Mouse (Mus musculus) large intestine, adult 2 months (tissue): Measurements from ENCODE around the gene Mfsd7a. TPM values are rescaled to one million over a fixed set of nuclear protein-coding genes. Genes with fewer than 3 reads are reported as not detected.
"Not testable (repeated sequence)": the region's sequence is repeated elsewhere in the genome, so short reads cannot be mapped to it uniquely, and the experiment has no call there.

ENCODE experiments used
- DNase-seq: peaks from one replicate; pipeline ENCODE4 v3.0.0-alpha.2; 2012; ENCODE audit warnings: low read depth, low spot score
- WGBS: fragments of 180-500 bp; shearing (Covaris S2); methylation state at CpG from one replicate; pipeline ENCODE4 v1.1.7; 2018; 5-methylcytosine and 5-hydroxymethylcytosine counted together
- polyA plus RNA-seq: library from polyadenylated mRNA; depleted of rRNA; stranded (reverse); fragments of >200 nt; gene quantifications from 2 replicates; pipeline ENCODE4 v1.2.3, GENCODE M21; 2012; rRNA removed

Mfsd7a gene
- 10.5 and 14.6 TPM in 2 replicates for polyA plus RNA-seq

DNA sequence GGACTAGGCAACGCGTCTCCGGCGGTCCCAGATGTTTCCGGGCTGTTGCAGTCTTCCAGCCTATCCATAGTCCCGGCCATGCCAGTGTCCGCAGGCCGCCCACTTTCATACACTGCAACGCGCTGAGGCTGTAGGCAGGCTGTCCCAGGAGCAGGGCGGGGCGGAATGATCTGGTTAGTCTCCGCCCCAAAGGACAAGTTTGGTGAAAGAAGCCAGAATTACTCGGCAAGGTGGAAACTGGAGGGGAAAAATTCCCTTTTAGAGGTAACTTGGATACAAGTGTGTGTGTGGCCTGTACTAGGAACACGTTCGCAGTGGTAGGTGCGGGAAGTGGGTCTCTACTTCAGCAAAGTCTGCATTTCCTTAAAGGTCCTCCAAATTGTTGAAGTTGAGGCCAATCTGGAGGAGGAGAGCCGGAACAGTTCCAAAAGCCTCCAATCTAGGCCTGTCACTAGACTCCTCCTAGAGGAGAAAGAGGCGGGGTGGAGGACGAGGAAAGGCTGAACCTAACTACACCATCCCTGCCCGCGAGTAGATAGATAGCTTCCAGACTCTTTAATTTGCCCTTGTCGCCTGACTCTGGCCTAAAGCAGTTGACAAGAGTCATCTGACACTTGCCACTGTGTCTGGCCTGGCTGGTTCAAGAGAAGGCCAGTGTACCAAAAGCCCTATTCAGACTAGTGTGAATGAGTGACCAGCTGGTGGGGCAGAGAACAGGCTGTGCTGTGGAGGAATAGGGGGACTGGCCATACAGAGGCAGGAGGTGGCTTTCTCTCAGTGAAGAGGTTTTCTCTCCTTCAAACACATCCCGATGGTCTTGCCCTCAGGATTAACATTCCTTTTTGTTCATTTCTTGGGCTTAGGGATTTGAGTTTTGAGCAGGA, at the start of gene Mfsd7a:
Mfsd7a (minus strand) TSS at position 107 of the 884 bp plus-strand sequence.
- no peak for DNase-seq
- 5% methylated on average over 24 of the region's 24 CpGs for WGBS

GRCm38 (mm10) chr5:108486148-108486547, 37.5 kb upstream of the Mfsd7a start:
- WGBS: 95% methylated on average over 5 of the region's 5 CpGs
- not testable (repeated sequence) for DNase-seq

DNA sequence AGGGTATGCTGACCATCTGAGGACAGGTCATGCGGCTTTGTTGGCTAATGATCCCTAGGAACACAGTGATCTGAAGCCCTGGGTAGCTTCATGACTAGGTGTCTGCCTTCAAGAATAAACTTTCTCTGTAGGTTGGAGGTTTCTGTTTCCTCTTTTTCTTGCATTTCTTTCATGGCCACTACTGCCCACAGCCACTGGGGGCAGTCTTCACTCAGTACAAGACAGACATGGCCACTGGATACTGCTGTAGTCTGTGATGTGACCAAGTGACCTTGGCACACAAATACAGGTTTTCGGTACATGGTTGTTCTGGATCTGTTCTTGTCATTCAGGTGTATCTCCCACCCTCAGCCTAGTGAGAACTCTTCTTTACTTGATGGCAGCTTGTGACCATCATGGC, 36.5 kb upstream of the Mfsd7a start:
- DNase-seq: no peak
- WGBS: 91% methylated on average over 2 of the region's 2 CpGs

DNA sequence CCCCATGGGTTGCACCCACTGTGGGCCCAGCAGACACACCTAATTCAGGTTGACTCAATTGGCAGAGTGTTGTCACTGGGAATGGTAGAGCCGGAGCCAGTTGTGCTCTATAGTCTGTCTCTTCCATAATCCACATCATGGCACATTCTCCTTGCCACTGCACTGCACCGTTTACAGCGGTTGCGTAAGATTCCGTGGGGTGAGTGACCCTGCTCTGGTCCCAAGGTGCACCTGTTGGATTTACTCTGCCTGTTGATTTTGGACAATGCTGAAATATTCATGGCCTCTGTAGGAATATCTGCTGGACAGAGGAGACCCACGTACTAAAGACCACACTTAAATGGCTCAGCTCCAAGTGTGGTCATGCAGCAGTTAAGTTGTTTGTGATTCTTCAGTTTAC, 34.3 kb upstream of the Mfsd7a start:
- no peak for DNase-seq
- 80% methylated on average over 6 of the region's 6 CpGs for WGBS

DNA sequence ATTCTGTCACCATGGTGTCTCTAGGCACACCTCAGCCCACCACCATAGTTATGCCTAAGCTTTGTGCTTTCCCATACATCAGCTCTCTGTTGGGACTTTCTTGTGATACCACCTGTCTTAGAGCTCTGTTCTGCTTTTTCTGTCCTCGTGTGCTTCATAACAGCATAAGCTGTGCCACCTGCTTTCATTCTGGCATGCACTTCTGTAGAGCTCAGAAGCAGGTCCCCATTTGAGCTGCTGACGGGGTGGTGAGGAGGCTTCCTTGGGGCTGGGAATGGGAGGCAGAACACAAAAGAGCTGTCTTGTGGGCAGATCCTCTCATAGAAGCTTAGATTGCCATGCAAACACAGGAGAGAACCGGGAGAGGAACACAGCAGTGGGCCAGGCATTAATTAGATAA, 27.3 kb upstream of the Mfsd7a start:
- 93% methylated on average over 3 of the region's 3 CpGs for WGBS

DNA sequence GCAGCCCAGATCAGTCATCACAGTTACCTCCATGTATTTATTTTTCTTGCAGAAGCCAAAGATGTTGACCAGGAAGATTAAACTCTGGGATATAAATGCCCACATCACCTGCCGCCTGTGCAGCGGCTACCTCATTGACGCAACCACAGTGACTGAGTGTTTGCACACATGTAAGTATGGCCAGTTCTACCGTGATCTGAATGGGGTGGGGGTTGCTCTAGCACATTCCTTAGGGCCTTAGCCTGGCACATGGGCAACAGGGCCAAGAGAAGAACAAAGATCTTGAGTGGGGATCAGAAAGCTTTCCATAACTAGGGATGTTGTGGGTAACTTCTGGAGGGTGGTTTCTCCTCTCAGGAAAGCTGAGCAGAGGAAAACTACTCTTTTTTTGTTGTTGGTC, 25.0 kb upstream of the Mfsd7a start:
- DNase-seq: no peak
- 85% methylated on average over 4 of the region's 4 CpGs for WGBS

More for the DNA sequence above, 27.3 kb upstream of the Mfsd7a start:
- DNase-seq: no peak

DNA sequence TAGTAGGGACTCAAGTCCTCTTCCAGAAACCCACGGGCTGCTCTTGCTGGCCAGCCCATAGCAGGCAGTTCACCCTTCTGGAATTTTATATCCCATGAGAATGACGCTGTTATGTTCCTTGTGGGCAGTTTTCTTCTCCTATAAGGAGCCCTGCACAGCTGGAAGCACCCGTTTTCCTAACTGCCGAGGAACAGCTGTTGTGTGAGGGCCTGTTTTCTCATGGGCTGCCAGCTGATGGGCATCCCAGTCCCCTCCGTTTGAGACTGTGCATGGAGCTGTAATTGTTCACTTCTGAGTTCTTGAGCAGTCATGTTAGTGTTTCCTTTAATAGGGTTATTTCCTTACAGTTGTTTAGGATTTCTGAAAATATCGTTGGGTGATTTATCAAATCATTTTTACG, 20.9 kb upstream of the Mfsd7a start:
- 65% methylated on average over 7 of the region's 7 CpGs for WGBS
- DNase-seq: no peak

- WGBS: 93% methylated on average over 1 of the region's 1 CpGs
- DNase-seq: no peak
Observed at GRCm38 (mm10) chr5:108466647-108467046, 18.0 kb upstream of the Mfsd7a start.

- no peak for DNase-seq
- 86% methylated on average over 6 of the region's 6 CpGs for WGBS
Observed at GRCm38 (mm10) chr5:108465131-108465891, 16.6 kb upstream of the Mfsd7a start.

DNA sequence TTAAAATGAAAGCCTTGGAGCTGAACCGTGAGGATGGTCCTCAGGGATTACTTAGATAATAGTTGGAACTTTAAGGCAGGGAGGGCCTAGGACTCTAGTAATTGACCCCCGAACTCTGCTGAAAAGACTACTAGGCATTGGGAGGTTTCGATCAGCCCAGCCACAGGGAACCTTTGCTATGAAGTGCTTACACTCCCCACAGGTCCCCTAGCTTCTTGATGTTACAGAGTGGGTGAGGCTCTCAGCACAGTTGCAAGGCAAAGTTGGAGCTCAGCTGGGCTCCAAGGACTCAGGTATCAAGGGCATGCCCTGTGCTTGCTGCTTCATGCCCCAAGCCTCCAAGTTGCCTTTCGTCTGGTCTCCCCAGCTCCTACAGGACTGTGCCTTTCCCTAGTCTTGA, 13.8 kb upstream of the Mfsd7a start:
- no peak for DNase-seq
- WGBS: 19% methylated on average over 4 of the region's 4 CpGs

- WGBS: 2% methylated on average over 62 of the region's 62 CpGs
Observed at GRCm38 (mm10) chr5:108461082-108462065, 12.7 kb upstream of the Mfsd7a start, which contains the start of gene Pcgf3. TSS of gene Pcgf3 (plus strand) at chr5:108461232.

DNA sequence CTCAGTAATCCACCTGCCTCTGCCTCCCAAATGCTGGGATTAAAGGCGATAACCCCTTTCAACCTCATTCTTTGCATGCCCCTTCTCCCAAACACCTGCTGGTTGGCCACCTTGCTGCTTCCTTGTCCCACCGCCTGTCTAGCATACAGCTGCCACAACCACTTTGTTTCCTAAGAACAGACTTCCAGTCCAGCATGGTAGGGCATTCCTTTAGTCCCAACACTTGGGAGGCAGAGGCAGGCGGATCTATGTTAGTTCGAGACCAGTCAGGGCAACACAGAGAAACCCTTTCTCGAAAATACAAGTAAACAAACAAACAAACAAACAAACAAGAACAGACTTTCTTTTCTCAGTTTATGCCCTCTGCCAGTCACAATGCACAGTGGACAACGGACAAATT, 11.8 kb upstream of the Mfsd7a start:
- DNase-seq: no peak
- WGBS: 36% methylated on average over 6 of the region's 6 CpGs

More at GRCm38 (mm10) chr5:108461082-108462065, 12.7 kb upstream of the Mfsd7a start, which contains the start of gene Pcgf3:
- peak; percentile 93 for DNase-seq

DNA sequence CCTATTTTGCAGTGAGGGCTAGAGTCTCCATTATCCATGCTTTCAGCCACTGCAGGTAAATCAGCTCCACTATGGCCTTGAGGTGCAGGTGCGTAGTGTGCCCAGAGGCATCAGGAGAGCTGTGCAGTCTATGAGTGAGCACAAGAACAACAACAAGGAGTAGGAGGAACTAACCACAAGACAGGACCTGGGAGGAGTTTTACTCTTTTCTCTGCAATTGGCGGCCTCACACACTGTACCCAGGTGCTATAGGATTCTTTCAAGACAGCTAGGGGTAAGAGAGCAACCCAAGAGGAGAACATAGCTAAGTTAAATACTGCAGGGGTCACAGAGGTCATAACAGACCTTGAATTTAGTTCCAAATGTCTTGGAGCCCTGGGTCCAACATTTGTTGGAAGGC, 10.0 kb upstream of the Mfsd7a start:
- no peak for DNase-seq
- 83% methylated on average over 2 of the region's 2 CpGs for WGBS

- no peak for DNase-seq
- 31% methylated on average over 3 of the region's 3 CpGs for WGBS
Observed at GRCm38 (mm10) chr5:108454094-108454493, 5.4 kb upstream of the Mfsd7a start.

DNA sequence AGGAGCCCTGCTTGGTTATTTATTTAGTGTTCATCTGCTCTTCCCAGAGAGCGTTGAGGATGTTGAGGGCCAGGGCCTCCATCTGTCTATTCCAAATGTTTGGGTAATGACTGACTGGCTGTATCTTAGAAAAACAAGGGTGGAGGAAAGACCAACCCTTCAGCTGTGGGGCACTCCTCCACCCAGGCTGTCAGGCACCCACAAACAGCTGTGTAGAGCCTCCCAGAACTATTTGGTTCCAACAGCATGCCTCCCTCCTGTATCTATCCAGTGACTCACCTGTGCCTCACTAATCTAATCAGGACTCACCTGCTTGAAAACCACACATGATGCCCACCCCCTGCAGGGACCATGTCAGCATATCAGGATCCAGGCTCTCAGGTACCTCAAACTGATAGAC, 3.7 kb upstream of the Mfsd7a start:
- WGBS: 67% methylated on average over 1 of the region's 1 CpGs

DNA sequence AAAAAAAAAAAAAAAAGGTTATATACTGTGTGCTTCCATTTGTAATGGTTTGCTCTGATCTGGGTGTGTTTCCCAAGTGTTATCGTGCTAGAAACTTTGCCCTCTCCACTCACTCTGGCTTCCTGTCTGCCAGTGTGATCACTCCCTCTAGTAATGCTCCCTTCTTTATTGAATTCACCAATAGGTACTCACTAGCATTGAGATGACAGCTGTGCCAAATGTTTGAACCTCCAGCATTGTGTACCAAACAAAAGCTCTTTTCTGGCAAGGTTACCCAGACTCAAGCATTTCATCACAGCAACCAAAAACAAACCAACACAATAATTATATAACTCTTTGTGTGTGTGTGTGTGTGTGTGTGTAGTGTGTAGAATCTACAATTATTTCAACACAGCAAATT, 2.9 kb upstream of the Mfsd7a start:
- WGBS: 18% methylated on average over 1 of the region's 1 CpGs
- no peak for DNase-seq

More for the DNA sequence above, 3.7 kb upstream of the Mfsd7a start:
- DNase-seq: no peak

DNA sequence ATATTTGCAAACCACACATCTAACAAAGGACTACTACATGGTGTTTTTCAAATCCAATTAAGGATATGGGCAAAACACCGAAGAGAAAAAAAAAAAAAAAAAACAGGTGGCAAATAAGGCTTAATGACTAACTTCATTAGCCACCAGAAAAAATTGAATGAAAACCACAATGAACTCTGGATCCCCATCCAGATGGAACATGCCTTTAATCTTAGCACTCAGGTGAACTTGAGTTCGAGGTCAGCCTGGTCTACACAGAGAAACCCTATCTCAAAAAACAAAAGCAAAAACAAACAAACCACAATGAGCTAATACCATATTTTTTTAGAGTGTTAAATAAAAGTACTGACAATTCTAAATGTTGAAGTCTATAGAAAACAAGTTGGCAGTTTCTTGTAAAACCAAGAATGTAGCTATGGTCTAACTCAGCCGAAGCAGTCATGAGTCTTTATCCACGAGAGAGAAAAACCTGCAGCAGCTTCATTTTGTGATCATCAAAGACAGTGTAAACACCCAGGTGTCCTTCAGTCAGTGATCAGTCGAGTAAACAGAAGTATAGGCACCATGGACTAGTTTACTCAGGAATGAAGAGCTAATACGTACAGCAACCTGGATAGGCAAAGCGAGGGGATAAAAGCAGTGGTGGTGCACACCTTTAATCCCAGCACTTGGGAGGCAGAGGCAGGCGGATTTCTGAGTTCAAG, 2.3 kb upstream of the Mfsd7a start:
- no peak for DNase-seq
- WGBS: 67% methylated on average over 8 of the region's 8 CpGs

GRCm38 (mm10) chr5:108447857-108448256, 834 bp downstream of the Mfsd7a start:
- 88% methylated on average over 7 of the region's 7 CpGs for WGBS
- DNase-seq: no peak

DNA sequence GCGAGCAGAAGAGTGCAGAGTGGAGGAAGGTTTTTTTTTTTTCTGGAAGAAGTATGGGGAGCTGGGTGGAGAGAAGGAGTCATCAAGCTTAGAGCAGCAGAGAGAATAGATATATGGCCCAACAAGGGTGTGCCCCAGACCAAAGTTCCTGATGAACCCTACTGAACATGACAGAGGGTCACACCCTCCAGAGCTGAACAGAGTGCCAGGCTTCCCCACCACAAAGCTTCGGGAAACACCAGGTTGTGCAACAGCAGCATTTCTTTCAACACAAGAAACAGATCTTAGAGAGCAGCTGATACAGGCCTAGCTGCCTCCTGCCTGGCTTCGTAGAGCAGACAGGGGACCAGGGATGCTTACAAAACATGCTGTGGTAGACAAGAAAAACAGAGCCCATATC, 1.7 kb downstream of the Mfsd7a start:
- no peak for DNase-seq
- whole genome bisulfite sequencing: 46% methylated on average over 3 of the region's 3 CpGs
